Mouse (Mus musculus): ENCODE results near the gene Cep295.
A peak's percentile ranks its signal among the peaks of the same experiment; 100 is the strongest.
"Not testable (repeated sequence)": the region's sequence is repeated elsewhere in the genome, so short reads cannot be mapped to it uniquely, and the experiment has no call there.

The Cep295 gene

GRCm38 (mm10) chr9:15357484-15358275 is at the start of gene Cep295:
TSS of gene Cep295 (minus strand) at chr9:15357788.
- peak; percentile 94 for DNase-seq (ENCODE audit: low read depth, low spot score)

DNA sequence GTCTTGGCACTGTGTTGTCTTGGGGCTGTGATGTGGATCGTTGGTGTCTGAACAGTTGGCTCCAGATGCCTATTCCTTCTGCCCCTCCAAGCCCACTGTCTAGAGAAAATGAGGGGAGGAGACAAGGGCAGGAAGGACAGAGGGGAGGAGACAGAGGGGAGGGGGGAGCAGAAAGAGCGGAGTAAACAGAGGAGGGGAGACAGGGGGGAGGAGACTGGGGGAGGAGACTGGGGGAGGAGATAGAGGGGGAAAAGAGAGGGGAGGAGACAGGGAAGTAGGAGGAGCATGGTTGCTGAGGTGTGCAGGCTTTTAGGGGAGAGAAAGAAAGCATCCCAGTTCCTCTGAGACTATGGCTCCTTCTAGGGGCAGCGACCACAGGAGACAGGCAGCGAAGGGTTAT is 40.0 kb upstream of the Cep295 start:
- peak; percentile 68 for DNase-seq (ENCODE audit: low read depth, low spot score)

DNA sequence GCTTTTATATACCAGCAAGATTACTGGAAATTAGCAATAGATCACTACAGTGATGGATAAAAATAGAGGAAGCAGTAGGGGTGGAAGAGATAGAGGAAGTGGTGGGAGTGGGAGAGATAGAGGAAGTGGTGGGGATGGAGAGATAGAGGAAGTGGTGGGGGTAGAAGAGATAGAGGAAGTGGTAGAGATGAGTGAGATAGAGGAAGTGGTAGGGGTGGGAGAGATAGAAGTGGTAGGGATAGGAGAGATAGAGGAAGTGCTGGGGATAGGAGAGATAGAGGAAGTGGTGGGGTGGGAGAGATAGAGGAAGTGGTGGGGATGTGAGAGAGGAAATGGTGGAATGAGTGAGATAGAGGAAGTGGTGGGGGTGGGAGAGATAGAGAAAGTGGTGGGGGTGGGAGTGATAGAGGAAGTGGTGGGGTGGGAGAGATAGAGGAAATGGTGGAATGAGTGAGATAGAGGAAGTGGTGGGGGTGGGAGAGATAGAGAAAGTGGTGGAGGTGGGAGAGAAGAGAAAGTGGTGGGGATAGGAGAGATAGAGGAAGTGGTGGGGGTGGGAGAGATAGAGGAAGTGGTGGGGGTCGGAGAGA is 37.9 kb upstream of the Cep295 start:
- no peak for DNase-seq (ENCODE audit: low read depth, low spot score)

DNA sequence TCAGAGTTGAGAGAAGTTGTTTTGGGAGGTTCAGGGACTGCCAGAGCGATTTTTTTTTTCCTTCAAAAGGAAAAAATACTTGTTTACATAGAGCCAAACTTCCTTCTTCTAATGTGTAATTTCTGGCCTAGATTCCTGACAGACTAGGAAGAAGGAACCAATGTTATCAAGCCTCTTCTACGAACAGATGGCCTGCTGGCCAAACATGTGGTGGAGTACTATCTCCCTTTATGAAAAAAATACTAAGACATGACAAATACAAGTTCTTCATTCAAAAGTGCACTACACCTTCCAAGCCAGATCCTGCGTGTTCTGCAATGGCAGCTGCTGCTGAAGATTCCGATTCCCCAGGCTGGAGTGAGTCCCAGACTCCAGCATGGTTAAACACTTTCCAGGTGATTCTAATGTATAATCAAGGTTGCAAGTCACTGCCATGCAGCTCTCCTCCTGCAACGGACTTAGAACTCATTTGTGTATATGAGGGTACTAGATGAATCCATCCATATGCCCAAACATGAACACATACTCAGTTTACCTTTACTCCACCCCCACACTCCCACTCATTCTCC is 29.6 kb upstream of the Cep295 start:
- no peak for DNase-seq (ENCODE audit: low read depth, low spot score)

GRCm38 (mm10) chr9:15384266-15384665 is 26.7 kb upstream of the Cep295 start:
- DNase-seq (ENCODE audit: low read depth, low spot score) = no peak

- DNase-seq (ENCODE audit: low read depth, low spot score) = no peak
Observed at GRCm38 (mm10) chr9:15366260-15366659, 8.7 kb upstream of the Cep295 start.

DNA sequence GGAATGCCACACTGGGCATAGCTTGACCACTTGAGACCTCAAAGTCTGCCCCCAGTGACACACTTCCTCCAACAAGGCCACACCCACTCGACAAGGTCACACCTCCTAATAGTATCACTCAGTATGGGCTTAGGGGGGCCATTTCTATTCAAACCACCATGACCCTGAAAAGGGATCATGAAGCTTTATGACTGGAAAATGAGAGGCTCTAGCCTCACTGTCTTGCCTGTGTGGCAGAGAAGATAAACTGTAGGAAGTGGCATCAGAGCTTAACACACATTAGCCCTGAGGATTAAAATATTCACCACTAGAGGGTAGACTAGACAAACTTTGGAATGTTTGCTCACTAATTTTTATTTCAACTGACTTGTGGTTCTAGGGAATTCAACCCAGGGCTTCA is 8.3 kb upstream of the Cep295 start:
- peak; percentile 33 for DNase-seq (ENCODE audit: low read depth, low spot score)

- DNase-seq (ENCODE audit: low read depth, low spot score) = no peak
Observed at GRCm38 (mm10) chr9:15364843-15365242, 7.3 kb upstream of the Cep295 start.

GRCm38 (mm10) chr9:15356916-15357483 is 588 bp downstream of the Cep295 start:
- DNase-seq (ENCODE audit: low read depth, low spot score) = no peak

GRCm38 (mm10) chr9:15349925-15350324 is 7.7 kb downstream of the Cep295 start:
- DNase-seq (ENCODE audit: low read depth, low spot score) = no peak

DNA sequence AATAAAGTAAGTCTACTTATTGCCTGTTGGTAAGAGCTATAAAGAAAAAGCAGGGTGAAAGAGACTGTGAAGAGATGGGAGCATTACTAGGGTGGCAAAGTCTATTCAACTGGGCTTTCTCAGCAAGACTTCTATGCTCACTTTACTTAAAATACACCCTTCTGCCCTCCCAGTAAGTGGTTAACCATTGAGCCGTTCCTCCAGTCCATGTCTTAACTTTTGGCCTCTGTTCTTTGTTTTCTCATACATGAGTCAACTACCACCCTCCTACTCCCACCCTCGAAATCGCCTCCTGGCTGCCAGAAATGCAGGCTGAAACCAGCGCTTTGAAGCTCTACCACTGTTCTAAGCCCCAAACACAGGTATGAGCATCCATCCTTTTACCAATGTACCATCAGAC is 19.8 kb downstream of the Cep295 start:
- no peak for DNase-seq (ENCODE audit: low read depth, low spot score)

GRCm38 (mm10) chr9:15318170-15318742 is 39.3 kb downstream of the Cep295 start:
- DNase-seq (ENCODE audit: low read depth, low spot score) = no peak

DNA sequence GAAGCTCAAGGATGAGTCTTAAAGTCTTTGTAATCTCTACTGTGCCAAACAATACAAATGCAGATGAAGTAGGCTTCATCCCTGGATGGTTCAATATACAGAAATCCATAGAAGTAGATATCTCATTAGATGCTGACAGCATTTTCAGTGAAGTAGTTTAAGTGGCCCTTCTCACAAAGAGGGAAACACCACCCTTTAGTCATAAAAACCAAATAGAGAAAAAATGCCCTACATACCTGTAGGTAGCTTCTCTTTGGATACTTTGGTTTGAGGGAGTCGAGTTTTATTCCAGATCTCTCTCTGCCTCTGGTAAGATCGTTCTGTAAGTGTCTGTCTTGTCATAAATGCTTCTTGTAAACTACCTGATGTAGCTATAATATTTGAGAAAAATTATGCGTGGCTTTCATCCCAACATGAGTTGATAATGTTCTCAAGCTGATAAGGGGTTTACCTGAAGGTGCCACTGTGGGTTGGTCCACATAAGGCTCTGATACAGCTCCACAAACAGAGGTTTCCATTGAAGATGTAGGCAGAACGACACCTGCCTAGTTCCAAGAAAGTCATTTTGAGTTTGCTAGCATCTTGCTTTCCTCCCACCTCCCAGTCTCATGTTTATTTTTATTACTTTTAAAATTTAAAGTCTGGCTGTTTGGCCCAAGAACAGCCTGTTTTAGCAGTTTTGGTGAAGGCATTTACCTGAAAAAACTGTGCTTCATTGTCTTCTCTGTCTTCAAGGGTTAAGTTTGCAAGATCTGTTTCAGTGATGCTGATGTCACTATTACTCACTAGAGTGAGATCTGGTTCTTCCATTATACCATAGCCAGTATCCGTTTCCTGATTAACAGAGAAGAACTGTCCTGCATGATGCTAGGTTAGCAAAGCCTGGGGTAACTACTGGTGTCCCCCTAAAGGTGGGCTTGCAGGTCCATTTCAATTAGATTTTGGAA is 40.1 kb downstream of the Cep295 start:
- no peak for DNase-seq (ENCODE audit: low read depth, low spot score)

- not testable (repeated sequence) for DNase-seq (ENCODE audit: low read depth, low spot score)
Observed at GRCm38 (mm10) chr9:15316296-15316695, 41.3 kb downstream of the Cep295 start.

GRCm38 (mm10) chr9:15314619-15315018 is 43.0 kb downstream of the Cep295 start:
- no peak for DNase-seq (ENCODE audit: low read depth, low spot score)

GRCm38 (mm10) chr9:15313633-15314032 is 44.0 kb downstream of the Cep295 start:
- DNase-seq (ENCODE audit: low read depth, low spot score) = no peak

GRCm38 (mm10) chr9:15312054-15312735 is 45.4 kb downstream of the Cep295 start:
- DNase-seq (ENCODE audit: low read depth, low spot score) = no peak

- no peak for DNase-seq (ENCODE audit: low read depth, low spot score)
Observed at GRCm38 (mm10) chr9:15310179-15310578, 47.4 kb downstream of the Cep295 start.

- DNase-seq (ENCODE audit: low read depth, low spot score) = no peak
Observed at GRCm38 (mm10) chr9:15309425-15309824, 48.2 kb downstream of the Cep295 start.

- no peak for DNase-seq (ENCODE audit: low read depth, low spot score)
Observed at GRCm38 (mm10) chr9:15308254-15308653, 49.3 kb downstream of the Cep295 start.

DNA sequence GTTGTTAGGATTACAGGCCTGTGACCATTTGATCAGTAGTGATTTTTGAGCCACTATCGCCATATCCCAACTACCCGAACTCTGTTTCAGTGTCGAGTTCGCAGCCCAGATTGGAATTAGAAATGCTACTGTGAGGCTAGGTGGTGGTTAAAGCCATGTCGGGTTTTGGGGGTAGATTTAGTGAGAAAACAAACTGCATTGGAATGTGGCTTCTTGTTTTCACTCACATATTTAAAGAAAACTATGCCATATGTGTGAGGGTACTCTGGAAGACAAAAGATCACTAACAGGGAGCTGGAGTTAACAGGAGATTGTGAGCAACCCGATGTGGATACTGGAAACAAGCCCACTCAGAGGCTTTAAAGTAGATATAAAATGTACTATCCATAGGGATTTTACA is 50.3 kb downstream of the Cep295 start:
- no peak for DNase-seq (ENCODE audit: low read depth, low spot score)
